Mouse (Mus musculus) spleen, postnatal 36 days (tissue): Measurements from ENCODE around the gene Rabgap1l.
A peak's percentile ranks its signal among the peaks of the same experiment; 100 is the strongest.

Source experiments
- DNase-seq, 2 experiments: peaks; one replicate each; pipeline ENCODE4 v3.0.0; 2022; ENCODE audit warnings: low spot score in 2 of 2, mixed read lengths in 1 of 2

Rabgap1l gene

DNA sequence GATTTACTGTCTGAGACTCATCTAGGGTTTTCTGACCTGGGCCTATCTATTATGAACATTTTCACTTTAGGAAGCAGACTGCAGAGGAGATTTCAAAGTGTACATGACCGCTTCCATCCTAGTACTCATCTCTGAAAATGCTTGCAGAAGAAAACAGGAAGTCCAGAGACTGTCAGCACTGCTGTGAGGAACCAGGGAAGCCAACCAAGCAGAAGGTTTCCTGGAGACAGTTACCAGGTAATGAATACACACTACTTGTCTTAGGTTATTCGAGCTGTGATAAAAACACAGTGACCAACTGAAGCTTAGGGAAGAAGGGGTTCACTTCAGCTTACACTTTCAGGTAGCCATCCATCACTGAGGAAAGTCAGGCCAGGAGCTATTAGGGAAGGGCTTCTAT, 547.1 kb downstream of the Rabgap1l start:
- peak; percentile 78 to 80 for DNase-seq

DNA sequence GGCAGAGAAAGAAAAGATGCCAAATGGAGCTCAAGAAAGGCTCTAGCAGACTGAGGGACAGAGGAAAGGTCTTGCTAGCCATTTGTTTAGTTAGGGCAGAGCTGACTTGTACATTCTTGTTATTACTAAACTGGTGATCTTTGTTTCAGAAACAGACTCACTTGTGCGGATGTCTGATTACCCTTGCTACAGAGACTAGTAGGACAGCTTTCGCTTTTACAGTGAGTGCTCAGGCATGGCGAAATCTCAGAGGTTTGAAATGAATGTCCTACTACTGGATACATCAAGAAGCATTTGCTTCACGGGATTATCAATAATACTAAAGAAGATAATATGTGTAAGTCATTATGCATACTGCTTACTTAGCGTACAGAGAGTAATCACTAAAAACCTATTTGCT, 548.3 kb downstream of the Rabgap1l start:
- DNase-seq, result no peak

DNA sequence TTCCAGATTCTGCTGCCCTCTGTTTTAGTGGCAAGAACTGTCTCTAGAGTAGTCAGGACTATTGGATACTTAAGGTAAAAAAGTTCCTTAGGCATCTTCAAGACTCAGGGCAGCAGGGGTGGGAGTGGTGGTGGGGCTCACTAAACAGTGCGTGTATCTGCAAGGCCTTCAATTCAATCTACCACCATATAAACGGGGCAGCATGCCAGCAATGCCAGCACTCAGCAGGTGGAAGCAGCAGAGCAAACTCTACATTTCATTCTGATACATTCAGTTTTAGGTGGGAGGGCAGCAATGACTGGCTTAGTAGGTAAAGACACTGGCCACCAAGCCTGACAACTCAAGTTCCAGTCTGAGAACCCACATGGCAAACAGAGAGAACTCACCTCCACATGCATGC, 552.9 kb downstream of the Rabgap1l start:
- DNase-seq, result no peak

DNA sequence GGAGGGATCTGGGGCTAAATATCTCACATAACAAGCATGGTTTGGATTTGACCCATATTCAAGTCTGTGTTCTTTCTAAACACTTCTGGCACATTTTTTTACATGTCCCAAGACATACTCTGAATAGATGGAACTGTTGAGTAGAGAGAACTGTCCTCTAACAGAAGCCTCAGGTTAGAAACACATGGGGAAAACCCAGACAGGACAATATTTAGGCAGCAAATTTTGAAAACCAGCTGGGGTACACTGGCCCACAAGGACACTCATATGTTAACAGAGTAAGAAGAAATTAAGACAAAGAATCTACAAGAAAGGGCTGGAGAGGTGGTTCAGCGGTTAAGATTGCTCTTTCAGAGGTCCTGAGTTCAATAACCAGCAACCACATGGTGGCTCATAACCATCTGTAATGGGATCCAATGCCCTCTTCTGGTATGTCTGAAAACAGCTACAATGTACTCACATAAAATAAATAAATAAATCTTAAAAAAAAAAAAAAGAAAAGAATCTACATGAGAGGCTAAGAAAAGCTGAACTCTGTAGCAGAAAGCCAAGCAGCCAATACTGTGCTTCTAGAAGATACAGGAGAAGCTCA, 554.1 kb downstream of the Rabgap1l start:
- DNase-seq, result no peak

DNA sequence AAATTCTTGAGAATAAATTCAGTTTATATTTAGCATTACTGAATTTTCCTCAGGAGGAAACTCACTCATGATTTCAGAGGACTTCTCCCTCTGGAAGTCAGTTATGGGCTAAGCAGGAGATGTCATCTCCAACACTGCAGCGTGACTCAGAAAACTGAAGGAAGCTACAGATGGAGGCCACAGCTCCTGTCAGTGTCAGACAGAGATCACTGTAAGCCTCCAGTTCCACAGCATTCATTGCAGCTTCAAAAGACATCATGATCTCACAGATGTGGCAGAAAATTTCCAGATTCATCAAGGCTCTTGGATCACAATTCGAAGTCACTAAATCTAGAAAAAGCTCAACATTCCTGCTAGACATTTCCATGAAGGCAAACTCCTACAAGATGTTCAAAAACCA, 555.0 kb downstream of the Rabgap1l start:
- DNase-seq, result no peak

DNA sequence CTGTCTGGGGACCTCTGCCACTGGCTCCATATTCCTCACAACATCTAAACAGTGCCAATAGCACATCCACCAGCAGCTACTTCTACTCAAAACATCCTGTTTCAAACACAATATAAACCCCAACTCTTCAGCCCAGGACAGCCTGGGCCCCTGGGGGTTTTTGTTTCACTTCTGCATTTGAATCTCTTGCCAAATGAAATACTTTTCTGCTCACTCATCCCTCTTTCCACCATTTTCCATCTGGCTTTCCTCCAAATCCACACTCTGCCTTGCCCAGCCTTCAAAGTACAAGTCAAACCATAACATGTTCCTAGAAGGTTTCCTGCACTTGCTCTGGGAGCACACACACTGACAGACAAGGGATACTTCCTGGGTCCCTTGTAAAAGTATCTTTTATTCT, 559.1 kb downstream of the Rabgap1l start:
- DNase-seq, result peak; percentile 74 to 78

DNA sequence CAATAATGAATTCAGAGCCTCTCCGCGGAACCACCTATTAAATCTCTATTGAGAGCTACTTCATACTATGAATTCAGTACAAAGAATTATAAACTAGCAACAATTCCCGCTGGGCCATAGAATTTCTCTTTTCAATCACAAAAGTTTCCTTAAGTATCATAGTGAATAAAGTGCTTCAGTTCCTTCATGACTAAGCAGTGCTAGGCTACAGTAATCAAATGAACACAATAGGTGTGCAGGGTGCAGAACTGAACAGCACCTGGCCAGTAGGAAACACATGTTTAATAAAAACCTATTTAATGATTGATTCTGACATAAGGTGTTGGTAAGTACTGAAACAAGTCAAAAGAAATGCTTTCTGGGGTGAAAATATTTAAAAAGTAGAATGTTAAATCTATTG, 560.9 kb downstream of the Rabgap1l start:
- no peak for DNase-seq

DNA sequence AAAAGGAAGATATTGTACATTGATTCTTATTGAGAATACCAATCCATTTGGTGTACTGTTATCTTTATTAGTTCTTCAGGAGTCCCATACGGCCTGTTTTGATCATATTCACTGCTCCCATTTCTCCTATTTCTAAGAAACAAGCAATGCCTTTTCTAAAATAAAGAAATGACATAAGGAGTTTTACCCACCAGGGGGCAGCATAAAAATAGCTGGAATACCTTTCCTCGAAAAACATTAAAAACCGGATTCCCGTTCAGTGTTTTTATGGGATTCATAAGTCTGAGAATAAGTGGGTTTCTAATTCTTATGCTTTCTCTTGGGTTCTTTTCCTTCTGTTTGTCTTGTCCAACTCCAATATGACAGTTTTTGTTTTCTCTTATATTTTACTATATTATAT, 562.0 kb downstream of the Rabgap1l start:
- DNase-seq, result peak in 1 of 2 experiments; percentile 36

DNA sequence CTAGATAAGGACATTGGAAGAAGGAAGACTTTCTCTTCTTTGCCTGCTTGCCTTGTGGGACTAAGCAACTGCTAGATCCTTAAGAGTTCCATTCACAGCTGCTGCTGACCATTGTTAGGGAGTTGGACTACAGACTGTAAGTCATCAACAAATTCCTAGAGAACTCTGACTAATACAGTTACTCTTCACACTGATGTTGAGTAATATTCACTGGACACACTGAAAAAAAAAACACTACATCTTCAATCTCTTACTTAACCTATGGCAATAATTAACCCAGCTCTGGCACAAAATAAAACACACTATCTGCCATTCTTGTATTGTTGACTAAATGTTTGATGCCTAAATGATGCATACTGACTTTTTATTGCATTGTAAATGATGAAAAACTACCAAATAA, 565.2 kb downstream of the Rabgap1l start:
- DNase-seq, result no peak

DNA sequence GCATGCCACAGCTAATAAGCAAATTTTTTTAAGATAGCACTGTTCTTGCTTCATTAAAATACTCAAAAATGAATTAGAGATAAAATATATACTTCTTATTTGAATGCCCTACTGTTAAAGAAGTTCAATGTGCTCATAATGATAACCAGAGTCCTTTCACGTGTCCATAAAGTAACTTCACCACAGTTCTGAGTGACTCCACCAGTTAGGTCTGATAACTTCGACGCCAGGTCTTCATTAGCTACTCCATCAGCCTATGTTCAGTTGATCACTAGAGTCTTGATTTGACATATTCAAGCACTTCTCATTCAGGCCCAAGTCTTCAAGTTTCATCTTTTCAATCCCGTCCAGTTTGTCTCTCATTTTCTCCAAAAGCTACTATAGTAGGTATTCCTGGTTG, 565.8 kb downstream of the Rabgap1l start:
- DNase-seq, result no peak

DNA sequence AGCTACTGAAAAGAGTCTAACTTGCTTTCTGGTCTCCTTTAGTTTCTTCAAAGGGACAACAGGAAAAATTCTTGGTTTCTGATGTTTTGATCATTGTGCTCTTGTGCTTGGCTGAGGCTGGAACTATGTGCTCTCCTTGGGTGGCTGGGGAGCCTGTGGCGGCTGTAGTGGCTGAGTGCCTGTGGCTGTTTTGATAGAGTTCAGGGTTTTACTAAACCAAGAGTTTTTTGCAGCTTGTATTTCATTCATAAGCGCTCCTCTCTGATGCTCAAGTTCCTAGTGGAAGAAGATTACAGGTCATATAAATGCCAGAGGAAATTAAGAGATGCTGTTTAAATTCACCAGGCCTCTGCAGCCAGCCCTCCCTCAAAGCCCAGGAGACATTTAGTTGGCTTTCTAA, 568.9 kb downstream of the Rabgap1l start:
- DNase-seq, result no peak

DNA sequence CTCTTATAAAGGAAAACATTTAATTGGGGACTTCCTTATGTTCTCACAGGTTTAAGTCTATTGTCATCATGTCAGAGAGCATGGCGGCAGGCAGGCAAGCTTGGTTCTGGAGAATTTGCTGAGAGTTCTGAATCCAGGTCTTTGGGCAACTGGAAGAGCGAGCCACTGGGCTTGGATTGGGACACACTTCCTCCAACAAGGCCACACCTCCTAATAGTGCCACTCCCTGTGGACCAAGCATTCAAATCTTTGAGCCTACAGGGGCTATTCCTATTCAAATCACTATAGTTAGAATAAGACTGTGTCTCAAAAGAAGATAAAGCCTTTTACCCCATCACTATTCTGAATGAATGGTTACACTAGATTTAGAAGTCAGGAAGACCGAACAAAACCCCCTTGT, 575.1 kb downstream of the Rabgap1l start:
- DNase-seq, result no peak

DNA sequence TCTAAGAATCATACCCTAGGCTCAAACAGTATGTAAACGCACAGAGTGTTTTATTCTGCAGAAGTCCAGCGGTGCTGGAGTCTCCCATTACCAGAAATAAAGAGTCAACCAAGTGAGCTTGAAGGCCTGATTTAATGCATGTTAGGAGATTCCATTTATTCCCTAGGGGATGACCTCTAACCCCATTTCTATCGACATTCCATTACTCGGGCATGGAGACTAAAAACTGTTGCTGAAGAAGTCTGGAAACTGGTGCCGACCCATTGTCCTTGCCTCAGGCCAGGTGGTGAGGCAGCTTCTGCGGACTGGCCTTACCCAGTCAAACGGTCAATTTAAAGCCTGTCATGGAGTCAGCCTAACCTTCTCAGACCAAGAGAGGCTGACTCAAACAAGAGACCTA, 578.8 kb downstream of the Rabgap1l start:
- DNase-seq, result no peak

DNA sequence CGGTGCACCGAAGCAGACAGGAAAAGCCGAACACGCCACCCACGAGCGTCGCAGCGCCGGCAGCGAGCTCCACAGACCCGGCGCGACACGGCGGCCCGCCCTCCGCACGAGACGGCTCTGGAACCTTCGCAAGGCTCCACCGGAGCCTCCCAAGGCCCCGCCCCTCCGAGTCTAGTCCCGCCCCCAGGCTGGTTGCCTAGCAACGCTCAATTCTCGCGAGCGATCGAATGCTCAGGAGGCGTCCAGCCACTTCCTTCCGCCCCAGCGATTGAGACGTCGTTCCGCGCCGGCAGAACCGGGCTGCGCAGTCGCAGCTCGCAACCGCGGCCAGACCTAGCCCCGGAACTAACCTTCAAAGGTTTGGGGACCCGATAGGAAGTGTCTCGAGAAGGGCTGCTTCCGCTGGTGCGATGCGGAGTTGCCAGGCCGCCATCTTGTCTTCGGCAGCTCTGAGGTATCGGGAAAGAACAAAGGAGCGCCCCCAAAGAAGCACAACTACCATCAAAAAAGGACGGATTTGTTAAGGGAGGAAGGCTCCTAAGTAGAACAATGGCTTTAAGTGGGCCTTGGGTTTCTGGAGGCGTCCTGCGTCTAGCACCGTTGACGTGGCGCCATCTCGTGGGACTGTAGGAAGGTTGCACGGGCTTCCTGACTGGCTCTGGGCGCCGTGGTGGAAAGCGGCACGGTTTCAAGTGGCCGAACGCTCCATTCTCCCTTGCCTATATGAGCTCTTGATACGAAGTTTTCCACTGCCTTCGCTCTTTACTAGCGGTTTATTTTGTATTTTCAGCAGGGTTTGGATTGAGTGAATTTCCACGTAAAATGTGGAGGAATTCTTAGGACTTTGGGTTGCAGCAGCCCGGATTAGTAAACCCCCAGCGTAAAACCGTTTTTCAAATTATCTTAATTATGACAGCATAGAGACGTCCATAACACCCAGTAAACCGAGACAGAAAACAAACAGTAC, 580.0 kb downstream of the Rabgap1l start, which contains the start of gene Cacybp:
Gene Cacybp (minus strand): TSS at position 173 of the 967 bp plus-strand sequence.
- peak; percentile 99 for DNase-seq

DNA sequence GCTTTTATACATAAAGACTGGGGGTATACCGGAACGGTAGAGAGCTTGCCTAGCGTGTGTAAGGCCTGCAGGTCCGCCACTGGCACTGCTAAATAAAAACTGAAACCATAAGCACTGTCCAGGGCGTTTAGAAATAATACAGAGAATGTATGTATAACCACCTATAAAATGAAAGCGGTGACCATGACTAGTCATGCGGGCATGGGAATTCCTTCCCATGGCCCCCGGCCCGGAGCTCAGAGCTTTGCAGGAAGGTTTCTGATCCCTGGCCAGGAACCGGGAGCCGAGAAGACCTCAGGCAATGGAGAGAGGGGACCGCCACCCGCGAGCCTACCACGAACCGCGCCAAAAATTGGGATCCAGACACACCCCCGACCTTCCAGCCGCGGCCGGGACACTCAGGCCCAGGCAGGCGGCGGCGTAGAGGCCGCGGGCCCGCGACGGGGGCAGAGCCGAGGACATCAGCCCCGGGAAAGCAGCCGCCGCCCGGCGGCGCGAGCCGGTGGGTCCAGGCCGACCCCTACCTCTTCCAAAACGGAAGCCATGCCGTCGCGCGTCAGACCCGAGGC, 580.8 kb downstream of the Rabgap1l start:
- peak in 1 of 2 experiments; percentile 45 for DNase-seq

DNA sequence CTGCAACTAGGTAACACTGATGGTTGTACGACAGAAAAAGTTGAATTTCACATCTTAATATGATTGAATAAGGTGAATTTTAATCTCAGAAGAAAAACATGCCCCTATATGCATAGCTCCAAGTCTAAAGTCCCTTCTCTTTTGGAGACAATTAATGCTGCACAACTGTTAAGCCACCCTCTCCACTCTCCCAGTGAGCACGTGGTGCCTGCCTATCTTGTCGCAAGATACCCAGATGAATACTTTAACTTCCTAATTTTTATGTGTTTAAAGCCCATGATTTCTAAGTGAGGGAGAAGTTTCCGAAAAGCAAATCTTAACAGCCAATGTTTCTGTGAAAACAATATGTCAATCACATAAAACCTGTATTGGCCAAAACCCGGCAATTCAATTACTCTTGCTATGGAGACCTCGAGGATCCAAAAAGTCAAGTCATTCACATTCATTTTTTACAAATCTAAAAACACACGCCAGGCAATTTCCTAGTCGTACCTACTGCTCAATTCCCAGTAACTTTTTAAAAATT, 581.4 kb downstream of the Rabgap1l start:
- DNase-seq, result no peak

DNA sequence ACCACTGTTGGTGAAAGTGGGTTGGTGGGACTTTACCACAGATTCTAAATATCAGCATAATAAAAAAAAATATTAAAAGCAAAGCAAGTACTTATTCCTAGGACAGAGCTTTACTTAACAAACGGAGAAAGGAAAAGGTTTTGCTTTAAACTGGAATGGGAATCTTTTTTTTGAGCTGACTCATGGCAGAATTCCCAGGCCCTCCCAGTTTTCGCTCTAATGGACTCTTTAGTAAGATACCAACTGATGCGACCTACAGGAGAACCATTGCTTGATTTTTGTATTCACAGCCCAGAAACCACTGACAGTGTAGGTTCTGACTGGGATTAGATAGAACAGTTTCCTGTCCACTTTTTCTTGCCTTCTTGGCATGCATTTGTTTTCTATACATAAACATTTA, 582.4 kb downstream of the Rabgap1l start:
- no peak for DNase-seq

DNA sequence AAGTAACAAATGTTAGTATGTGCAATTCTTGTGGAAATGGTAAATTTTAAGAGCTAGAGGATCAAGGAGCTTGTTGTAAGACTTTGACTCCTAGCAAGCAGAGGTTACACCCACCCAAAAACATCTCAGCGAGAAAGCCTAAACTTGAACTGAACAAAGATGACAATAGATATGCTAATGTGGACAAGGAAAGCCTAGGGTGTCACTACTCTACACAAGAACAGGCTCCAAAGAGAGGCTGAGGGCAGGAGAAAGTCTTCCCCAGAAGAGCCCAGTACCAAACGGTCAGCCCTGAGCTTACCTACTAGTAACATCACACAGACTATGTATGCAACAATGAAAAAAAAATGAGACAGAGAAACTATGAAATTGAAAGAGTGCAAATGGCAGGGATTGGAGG, 583.2 kb downstream of the Rabgap1l start:
- no peak for DNase-seq

DNA sequence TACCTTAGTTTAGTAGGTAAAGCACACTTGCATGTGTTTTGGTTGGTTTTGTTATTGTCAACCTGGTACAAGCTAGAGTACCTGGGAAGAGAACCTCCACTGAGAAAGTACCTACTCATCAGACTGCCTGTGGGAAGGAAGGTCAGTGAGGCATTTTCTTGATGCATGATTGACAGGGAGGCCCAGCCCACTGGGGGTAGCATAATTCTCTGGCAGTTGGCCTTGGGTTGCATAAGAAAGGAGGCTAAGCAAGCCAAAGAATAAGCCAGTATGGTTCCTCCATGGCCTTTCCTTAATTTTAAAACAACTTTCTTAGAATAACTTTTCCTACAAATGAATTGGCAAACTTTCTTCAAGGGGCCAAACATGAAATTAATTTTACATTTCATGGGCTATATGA, 587.5 kb downstream of the Rabgap1l start:
- DNase-seq, result no peak

DNA sequence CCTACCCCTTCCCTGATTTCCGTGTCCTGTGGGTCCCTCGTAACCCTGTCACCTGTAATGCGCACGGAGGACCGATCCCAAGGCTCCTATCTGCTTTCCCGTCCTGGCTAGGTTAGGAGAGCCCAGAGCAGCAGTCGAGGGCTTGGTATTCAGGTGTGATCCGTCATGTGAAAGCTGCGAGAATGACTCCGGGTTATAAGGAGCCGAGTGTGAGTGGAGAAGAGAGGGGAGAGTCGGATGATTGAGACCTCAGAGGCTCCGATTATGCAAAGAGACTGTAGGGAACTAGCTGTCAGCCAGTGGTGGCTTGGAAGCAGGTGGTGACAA, 597.7 kb downstream of the Rabgap1l start:
- DNase-seq, result no peak

DNA sequence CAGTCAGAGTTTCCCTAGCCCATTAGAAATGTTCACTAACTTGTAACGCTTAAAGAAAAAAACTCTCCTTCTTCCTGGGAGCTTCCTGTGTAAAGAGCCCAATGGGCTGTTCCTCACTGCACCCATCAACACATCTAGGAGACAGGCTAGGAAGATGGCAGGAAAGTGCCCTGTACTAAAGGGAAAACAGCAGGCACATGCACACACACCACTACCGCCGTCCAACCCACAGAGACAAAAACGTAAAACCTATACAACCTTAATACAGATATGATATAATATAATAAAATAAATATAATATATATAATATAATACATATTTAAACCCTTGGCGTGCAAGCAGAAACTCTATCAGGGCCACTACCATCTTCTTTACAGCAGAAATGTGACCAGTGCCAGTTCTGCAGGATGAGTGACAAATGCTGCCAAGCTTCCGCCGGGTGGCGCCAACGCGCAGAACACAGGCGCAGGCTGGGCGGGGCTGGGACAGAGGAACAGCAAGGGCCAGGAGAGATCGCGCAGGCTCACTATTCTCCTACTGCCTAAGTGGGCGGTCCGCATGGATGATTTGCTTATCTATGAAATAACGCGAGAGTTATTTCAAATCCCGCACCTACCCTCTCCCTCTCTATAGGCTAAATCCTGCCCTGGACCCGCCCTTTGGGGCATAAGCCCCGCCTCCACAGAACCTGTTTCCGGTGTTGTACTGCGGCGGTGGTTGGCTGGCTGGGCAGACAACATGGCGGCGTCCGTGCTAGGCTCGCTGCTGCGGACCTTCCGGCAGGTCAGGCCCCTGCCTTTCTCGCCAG, 598.3 kb downstream of the Rabgap1l start, which contains the start of gene Mrps14:
Gene Mrps14 (plus strand): TSS at position 687 of the 808 bp plus-strand sequence.
- peak; percentile 98 to 99 for DNase-seq

DNA sequence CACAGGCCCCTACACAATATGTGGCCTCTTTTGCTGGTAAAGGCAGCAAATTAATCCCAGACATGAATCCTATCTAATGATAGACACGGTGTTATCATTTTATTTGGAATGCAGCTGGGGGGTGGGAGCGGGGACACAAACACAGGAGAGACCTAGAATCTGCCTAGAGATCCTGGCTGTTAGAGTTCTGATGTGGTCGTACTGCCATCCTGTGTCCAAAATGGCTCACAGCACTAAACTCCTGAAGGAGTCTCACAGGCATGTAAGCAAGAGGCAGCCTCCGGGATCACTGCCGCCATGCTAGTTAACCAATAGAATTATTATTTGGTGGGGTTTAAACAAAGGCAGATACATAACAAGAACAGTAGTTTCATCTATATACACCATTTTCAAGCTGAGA, 608.5 kb downstream of the Rabgap1l start:
- DNase-seq, result no peak
